Comparison of ENCODE assay signal across 7 mouse cellular contexts in the genomic region with DNA sequence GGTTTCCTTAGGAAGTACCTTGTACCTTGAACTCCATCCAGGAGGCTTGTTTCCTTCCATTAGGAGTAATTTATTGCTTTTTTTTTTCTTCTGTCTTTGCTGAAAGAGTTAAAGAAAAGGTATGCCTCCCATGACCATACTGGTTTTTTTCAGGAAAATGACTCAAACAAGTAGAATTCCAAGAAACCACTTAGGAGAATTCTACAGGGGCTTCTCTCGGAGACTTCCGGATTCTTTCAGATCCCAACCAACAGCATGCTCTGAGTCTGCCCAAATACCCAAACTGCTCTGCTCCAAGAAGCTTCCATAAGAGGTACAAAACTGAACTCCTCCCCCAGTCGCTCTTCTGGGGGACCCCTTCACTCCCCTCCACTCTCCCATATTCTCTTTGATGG. TPM values are rescaled to one million over a fixed set of nuclear protein-coding genes. Genes with fewer than 3 reads are reported as not detected.
DNase-seq lines count a peak whose midpoint lies in the region; ATAC-seq and TF ChIP-seq lines count a peak whose summit lies in the region.

No protein-coding gene starts in this region.

- 50% methylated on average over 3 of the region's 3 CpGs for WGBS in lung, embryonic 15.5 days
- 79% methylated on average over 3 of the region's 3 CpGs for WGBS in forebrain, embryonic 10.5 days
- 72% methylated on average over 3 of the region's 3 CpGs for WGBS in limb, embryonic 12.5 days
- WGBS in stomach, embryonic 16.5 days = 55% methylated on average over 3 of the region's 3 CpGs
- WGBS in cerebellum, adult 2 months = 88% methylated on average over 3 of the region's 3 CpGs

- TF ChIP-seq CTCF in cerebellum, adult 2 months (IDR thresholded peaks at IDR 0.05; ENCODE audit: borderline replicate concordance, insufficient read depth, low read depth, low read length) = no peak

- peak overlapping the region; percentile 85 for H3K4me3 ChIP-seq in lung, embryonic 15.5 days
- peak overlapping the region; percentile 85; the same call in 1 of the 2 replicates for H3K4me3 ChIP-seq in forebrain, embryonic 10.5 days
- H3K4me3 ChIP-seq in limb, embryonic 12.5 days (replicated peaks) = peak overlapping the region; percentile 74; the same call in 1 of the 2 replicates
- peak overlapping the region; percentile 90 for H3K4me3 ChIP-seq in stomach, embryonic 16.5 days (replicated peaks; ENCODE audit: low read length)
- no peak overlapping the region for H3K4me3 ChIP-seq in cerebellum, adult 2 months (replicated peaks; ENCODE audit: insufficient read depth, low read depth, low read length)

- H3K36me3 ChIP-seq in lung, embryonic 15.5 days = no peaks in the 10 kb centered on the region
- H3K36me3 ChIP-seq in forebrain, embryonic 10.5 days (replicated peaks) = peaks cover 18% of the 10 kb centered on the region
- H3K36me3 ChIP-seq in limb, embryonic 12.5 days = peaks cover 3% of the 10 kb centered on the region; the same call in 1 of the 2 replicates
- no peaks in the 10 kb centered on the region for H3K36me3 ChIP-seq in stomach, embryonic 16.5 days (ENCODE audit: control insufficient read depth, insufficient read depth, low read length)

- no peak for DNase-seq in lung, adult 18-20 months
- DNase-seq in forebrain, embryonic 10.5 days (ENCODE audit: extremely low spot score, low spot score) = no peak
- no peak for DNase-seq in spleen, adult 18-20 months
- no peak for DNase-seq in cerebellum, adult 2 months

- H3K4me2 ChIP-seq in lung, embryonic 15.5 days = peak overlapping the region; percentile 90
- H3K4me2 ChIP-seq in limb, embryonic 12.5 days = peak overlapping the region; percentile 74
- H3K4me2 ChIP-seq in stomach, embryonic 16.5 days (ENCODE audit: low read depth, low read length) = peak overlapping the region; percentile 57

- no peaks in the 10 kb centered on the region for H3K9me3 ChIP-seq in lung, embryonic 15.5 days
- H3K9me3 ChIP-seq in forebrain, embryonic 10.5 days = no peaks in the 10 kb centered on the region
- no peaks in the 10 kb centered on the region for H3K9me3 ChIP-seq in limb, embryonic 12.5 days
- H3K9me3 ChIP-seq in stomach, embryonic 16.5 days (replicated peaks; ENCODE audit: control insufficient read depth, low read length) = no peaks in the 10 kb centered on the region

- H3K27me3 ChIP-seq in lung, embryonic 15.5 days = no peaks in the 10 kb centered on the region
- peaks cover 5% of the 10 kb centered on the region; the same call in 1 of the 2 replicates for H3K27me3 ChIP-seq in forebrain, embryonic 10.5 days (ENCODE audit: poor library complexity, severe bottlenecking)
- no peaks in the 10 kb centered on the region for H3K27me3 ChIP-seq in limb, embryonic 12.5 days
- no peaks in the 10 kb centered on the region for H3K27me3 ChIP-seq in stomach, embryonic 16.5 days (ENCODE audit: control insufficient read depth, insufficient read depth, low read length)
- no peaks in the 10 kb centered on the region for H3K27me3 ChIP-seq in cerebellum, adult 2 months (ENCODE audit: control insufficient read depth, insufficient read depth, low read length)

- no peak for TF ChIP-seq POLR2A in cerebellum, adult 2 months (IDR thresholded peaks at IDR 0.05; ENCODE audit: borderline replicate concordance, insufficient read depth, low read length)

- no peak for ATAC-seq in lung, embryonic 15.5 days (ENCODE audit: borderline replicate concordance, extremely low read depth, low FRiP score, low TSS enrichment)
- no peak for ATAC-seq in limb, embryonic 12.5 days (ENCODE audit: insufficient number of reproducible peaks, insufficient read depth, low FRiP score, low TSS enrichment, low read depth)
- no peak for ATAC-seq in stomach, embryonic 16.5 days (ENCODE audit: insufficient read depth, low FRiP score)

- H3K4me1 ChIP-seq in lung, embryonic 15.5 days = peaks cover 40% of the 10 kb centered on the region
- peaks cover 37% of the 10 kb centered on the region for H3K4me1 ChIP-seq in forebrain, embryonic 10.5 days
- peaks cover 29% of the 10 kb centered on the region for H3K4me1 ChIP-seq in limb, embryonic 12.5 days (replicated peaks)
- H3K4me1 ChIP-seq in stomach, embryonic 16.5 days (ENCODE audit: control insufficient read depth, insufficient read depth, low read length) = peaks cover 17% of the 10 kb centered on the region
- H3K4me1 ChIP-seq in cerebellum, adult 2 months (ENCODE audit: control insufficient read depth, insufficient read depth, low read length) = no peaks in the 10 kb centered on the region

- peak overlapping the region; percentile 75 for H3K9ac ChIP-seq in lung, embryonic 15.5 days
- H3K9ac ChIP-seq in limb, embryonic 12.5 days (replicated peaks) = no peak overlapping the region
- no peak overlapping the region for H3K9ac ChIP-seq in stomach, embryonic 16.5 days (ENCODE audit: low read length)

- H3K27ac ChIP-seq in lung, embryonic 15.5 days = peak overlapping the region; percentile 96
- no peak overlapping the region for H3K27ac ChIP-seq in forebrain, embryonic 10.5 days
- H3K27ac ChIP-seq in limb, embryonic 12.5 days = peak overlapping the region; percentile 91; the same call in 1 of the 2 replicates
- H3K27ac ChIP-seq in stomach, embryonic 16.5 days (ENCODE audit: low read length) = 0 out of 2 replicates have a peak overlapping the region, but pooled peaks have one; percentile 50
- no peak overlapping the region for H3K27ac ChIP-seq in cerebellum, adult 2 months (ENCODE audit: insufficient read depth, low read length)

RNA-seq across cellular contexts. Expression of gene Ctps, which starts 1.0 kb away (rescaled TPM):
- 85.6 and 87.4 TPM in 2 replicates for polyA plus RNA-seq in lung, embryonic 15.5 days (2015; fragmentation: Nextera tagmentation; extraction: Ambion mirVana)
- 152 and 158 TPM in 2 replicates for polyA plus RNA-seq in forebrain, embryonic 10.5 days (2016; fragmentation: Nextera tagmentation; extraction: Ambion mirVana)
- polyA plus RNA-seq in limb, embryonic 12.5 days (2016; fragmentation: Nextera tagmentation; extraction: Ambion mirVana) = 110 and 112 TPM in 2 replicates
- polyA plus RNA-seq in stomach, embryonic 16.5 days (2015; fragmentation: Nextera tagmentation; extraction: Ambion mirVana) = 63.2 and 63.8 TPM in 2 replicates
- 28.8 and 29.7 TPM in 2 replicates for polyA plus RNA-seq in cerebellum, adult 2 months (2012; rRNA removed)

RNA-seq across cellular contexts. Expression of gene Gm8439, which starts 17.5 kb away (rescaled TPM):
- not detected in 2 replicates for polyA plus RNA-seq in lung, embryonic 15.5 days (2015; fragmentation: Nextera tagmentation; extraction: Ambion mirVana)
- not detected in 2 replicates for polyA plus RNA-seq in forebrain, embryonic 10.5 days (2016; fragmentation: Nextera tagmentation; extraction: Ambion mirVana)
- not detected in 2 replicates for polyA plus RNA-seq in limb, embryonic 12.5 days (2016; fragmentation: Nextera tagmentation; extraction: Ambion mirVana)
- polyA plus RNA-seq in stomach, embryonic 16.5 days (2015; fragmentation: Nextera tagmentation; extraction: Ambion mirVana) = not detected in 2 replicates
- not detected in 2 replicates for polyA plus RNA-seq in cerebellum, adult 2 months (2012; rRNA removed)

RNA-seq across cellular contexts. Expression of gene Slfnl1, which starts 39.0 kb away (rescaled TPM):
- 0.09 TPM in 1 of 2 replicates, not detected in the other for polyA plus RNA-seq in lung, embryonic 15.5 days (2015; fragmentation: Nextera tagmentation; extraction: Ambion mirVana)
- polyA plus RNA-seq in forebrain, embryonic 10.5 days (2016; fragmentation: Nextera tagmentation; extraction: Ambion mirVana) = not detected in 2 replicates
- polyA plus RNA-seq in limb, embryonic 12.5 days (2016; fragmentation: Nextera tagmentation; extraction: Ambion mirVana) = not detected in 2 replicates
- polyA plus RNA-seq in stomach, embryonic 16.5 days (2015; fragmentation: Nextera tagmentation; extraction: Ambion mirVana) = not detected in 2 replicates
- 0.25 and 0.31 TPM in 2 replicates for polyA plus RNA-seq in cerebellum, adult 2 months (2012; rRNA removed)

Comparison
In these comparisons a context has a peak if more than half of its experiments do, and no peak if none do; other contexts are left out.
1. H3K27ac ChIP-seq: peak in lung, embryonic 15.5 days (single experiment), limb, embryonic 12.5 days (single experiment) and stomach, embryonic 16.5 days (single experiment); none in forebrain, embryonic 10.5 days (single experiment) and cerebellum, adult 2 months (single experiment).
2. Peak in every context shown above with its lines, with median percentiles within 50 percentile points of each other: H3K4me2 ChIP-seq.